12 mouse cellular contexts compared by ENCODE assay signal in the genomic region with DNA sequence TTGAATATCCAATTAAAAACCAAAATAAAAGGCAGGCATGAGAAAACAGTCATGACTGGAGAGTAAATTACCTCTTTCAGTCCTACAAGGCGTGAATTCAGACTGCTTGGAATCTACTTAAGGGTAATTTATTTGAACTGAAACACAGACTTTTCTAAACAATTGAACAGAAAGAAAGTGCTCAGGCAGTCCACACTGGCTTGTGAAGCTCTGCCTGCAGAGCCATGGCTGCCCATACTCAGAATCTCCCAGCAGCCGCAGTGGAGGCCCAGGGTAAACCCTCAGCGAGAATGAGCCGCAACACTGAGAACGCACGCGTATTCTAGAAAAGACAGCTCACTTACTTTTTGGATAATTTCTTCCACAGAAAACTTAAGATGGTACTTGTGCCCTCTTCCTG. TPM values are rescaled to one million over a fixed set of nuclear protein-coding genes. Genes with fewer than 3 reads are reported as not detected.
DNase-seq lines count a peak whose midpoint lies in the region; ATAC-seq and TF ChIP-seq lines count a peak whose summit lies in the region.
"Had no signal": no experiment of that assay in that cellular context is flagged by ENCODE, and none has a peak within 500 bp of the region (broad histone marks: within the 10 kb centered on the region; RNA-seq: fewer than 3 reads in every experiment).

No protein-coding gene starts in this region.

- no peaks in the 10 kb centered on the region; the same call in 1 of the 2 replicates for H3K27me3 ChIP-seq in forebrain, embryonic 13.5 days
- no peaks in the 10 kb centered on the region for H3K27me3 ChIP-seq in forebrain, embryonic 11.5 days (ENCODE audit: control insufficient read depth, insufficient read depth, low read length)
- no peaks in the 10 kb centered on the region for H3K27me3 ChIP-seq in hindbrain, postnatal 0 days (ENCODE audit: insufficient read depth, low read length)
- H3K27me3 ChIP-seq in neural tube, embryonic 12.5 days (replicated peaks): no peaks in the 10 kb centered on the region

- H3K9me3 ChIP-seq in forebrain, embryonic 13.5 days (replicated peaks): no peaks in the 10 kb centered on the region
- no peaks in the 10 kb centered on the region for H3K9me3 ChIP-seq in forebrain, embryonic 11.5 days (ENCODE audit: control insufficient read depth, low read length)
- no peaks in the 10 kb centered on the region for H3K9me3 ChIP-seq in hindbrain, postnatal 0 days (ENCODE audit: low read length)
- H3K9me3 ChIP-seq in neural tube, embryonic 12.5 days: no peaks in the 10 kb centered on the region

- no peak overlapping the region for H3K4me3 ChIP-seq in forebrain, embryonic 13.5 days
- H3K4me3 ChIP-seq in forebrain, embryonic 11.5 days (ENCODE audit: low read depth, low read length): no peak overlapping the region
- H3K4me3 ChIP-seq in left cerebral cortex, adult 2 months: peak overlapping the region; percentile 67; the same call in 1 of the 2 replicates
- H3K4me3 ChIP-seq in hindbrain, postnatal 0 days (ENCODE audit: low read length): peak overlapping the region; percentile 69; the same call in 1 of the 2 replicates
- no peak overlapping the region for H3K4me3 ChIP-seq in neural tube, embryonic 12.5 days

- intact Hi-C loops in left cerebral cortex, adult 2 months (cut with DNase I): no loop called here
- intact Hi-C loops in left cerebral cortex, postnatal 36 days (cut with DNase I): no loop called here

- H3K36me3 ChIP-seq in forebrain, embryonic 13.5 days (ENCODE audit: poor library complexity, severe bottlenecking): peaks cover 26% of the 10 kb centered on the region
- no peaks in the 10 kb centered on the region for H3K36me3 ChIP-seq in forebrain, embryonic 11.5 days (ENCODE audit: control insufficient read depth, insufficient read depth, low read length)
- H3K36me3 ChIP-seq in hindbrain, postnatal 0 days (ENCODE audit: insufficient read depth, low read length): peaks cover 13% of the 10 kb centered on the region
- peaks cover 24% of the 10 kb centered on the region for H3K36me3 ChIP-seq in neural tube, embryonic 12.5 days

- H3K4me2 ChIP-seq in forebrain, embryonic 13.5 days: peak overlapping the region; percentile 86
- H3K4me2 ChIP-seq in forebrain, embryonic 11.5 days (ENCODE audit: low read depth, low read length, severe bottlenecking): no peak overlapping the region
- peak overlapping the region; percentile 82 for H3K4me2 ChIP-seq in hindbrain, postnatal 0 days (ENCODE audit: low read depth, low read length)
- H3K4me2 ChIP-seq in neural tube, embryonic 12.5 days (replicated peaks): peak overlapping the region; percentile 86

- TF ChIP-seq CTCF in left cerebral cortex, adult 2 months (IDR thresholded peaks at IDR 0.05): no peak
- TF ChIP-seq CTCF in hindbrain, postnatal 0 days (IDR thresholded peaks at IDR 0.05; ENCODE audit: low read depth): no peak

- peak; percentile 36; the same call in 1 of the 2 replicates for ATAC-seq in forebrain, embryonic 13.5 days
- ATAC-seq in forebrain, embryonic 11.5 days (replicated peaks; ENCODE audit: low FRiP score): no peak; the same call in 1 of the 2 replicates
- no peak for ATAC-seq in hindbrain, postnatal 0 days
- ATAC-seq in neural tube, embryonic 12.5 days (ENCODE audit: low FRiP score, low read depth): peak; percentile 60; the same call in 1 of the 2 replicates
- ATAC-seq: inflammation-experienced regulatory T-cells, adult 6 months had no signal

- peaks cover 34% of the 10 kb centered on the region for H3K4me1 ChIP-seq in forebrain, embryonic 13.5 days
- H3K4me1 ChIP-seq in forebrain, embryonic 11.5 days (replicated peaks; ENCODE audit: control insufficient read depth, insufficient read depth, low read length): peaks cover 4% of the 10 kb centered on the region; the same call in 1 of the 2 replicates
- H3K4me1 ChIP-seq in hindbrain, postnatal 0 days (ENCODE audit: insufficient read depth, low read length): no peaks in the 10 kb centered on the region; the same call in 1 of the 2 replicates
- peaks cover 12% of the 10 kb centered on the region for H3K4me1 ChIP-seq in neural tube, embryonic 12.5 days

- no peak for DNase-seq in forebrain, embryonic 11.5 days (ENCODE audit: low spot score)
- DNase-seq in left cerebral cortex, adult 2 months (ENCODE audit: extremely low spot score in 1 of 2, low spot score in 2 of 2): no peak
- DNase-seq in left cerebral cortex, postnatal 36 days (ENCODE audit: low spot score in 2 of 2): no peak
- DNase-seq in hindbrain, postnatal 0 days (ENCODE audit: low spot score): no peak
- DNase-seq in B cell, adult 2 months: no peak
- DNase-seq in urinary bladder, postnatal 25 days (ENCODE audit: low spot score): no peak
- DNase-seq: right cerebral cortex, postnatal 4 days; thymus, postnatal 25 days had no signal

- WGBS in forebrain, embryonic 13.5 days: 42% methylated on average over 7 of the region's 7 CpGs
- WGBS in forebrain, embryonic 11.5 days: 65% methylated on average over 7 of the region's 7 CpGs
- 60% methylated on average over 7 of the region's 7 CpGs for WGBS in hindbrain, postnatal 0 days
- WGBS in neural tube, embryonic 12.5 days: 58% methylated on average over 7 of the region's 7 CpGs

- H3K27ac ChIP-seq in forebrain, embryonic 13.5 days: no peak overlapping the region
- H3K27ac ChIP-seq in forebrain, embryonic 11.5 days (ENCODE audit: low read depth, low read length): no peak overlapping the region
- H3K27ac ChIP-seq in left cerebral cortex, adult 2 months: no peak overlapping the region
- peak overlapping the region; percentile 81; the same call in 1 of the 2 replicates for H3K27ac ChIP-seq in hindbrain, postnatal 0 days
- H3K27ac ChIP-seq in neural tube, embryonic 12.5 days: peak overlapping the region; percentile 32; the same call in 1 of the 2 replicates

- no peak overlapping the region for H3K9ac ChIP-seq in forebrain, embryonic 13.5 days
- no peak overlapping the region for H3K9ac ChIP-seq in forebrain, embryonic 11.5 days (ENCODE audit: low read length)
- H3K9ac ChIP-seq in hindbrain, postnatal 0 days (replicated peaks; ENCODE audit: low read length): peak overlapping the region; percentile 40
- 0 out of 2 replicates have a peak overlapping the region, but pooled peaks have one; percentile 77 for H3K9ac ChIP-seq in neural tube, embryonic 12.5 days

RNA-seq across cellular contexts. Expression of a gene that starts 1.7 kb away (rescaled TPM):
- polyA plus RNA-seq in forebrain, embryonic 13.5 days (2015; fragmentation: Nextera tagmentation; extraction: Ambion mirVana): 54.2 and 60.0 TPM in 2 replicates
- polyA plus RNA-seq in forebrain, embryonic 11.5 days (2014; fragmentation: Nextera tagmentation; extraction: Ambion mirVana): 48.9 and 51.6 TPM in 2 replicates
- 10 to 100 TPM; 29.9 to 36.4 TPM for total RNA-seq in left cerebral cortex, adult 2 months (2021)
- total RNA-seq in left cerebral cortex, postnatal 36 days (2021): 10 to 100 TPM; 34.9 to 39.4 TPM
- total RNA-seq in hindbrain, postnatal 0 days (2014; rRNA removed): 71.7 and 78.3 TPM in 2 replicates
- 201 and 213 TPM in 2 replicates for polyA plus RNA-seq in hindbrain, postnatal 0 days (2015; fragmentation: Nextera tagmentation; extraction: Ambion mirVana)
- 202 and 218 TPM in 2 replicates for polyA plus RNA-seq in neural tube, embryonic 12.5 days (2016; fragmentation: Nextera tagmentation; extraction: Ambion mirVana)

RNA-seq across cellular contexts. Expression of a gene that starts 32.1 kb away (rescaled TPM):
- 38.2 and 39.3 TPM in 2 replicates for polyA plus RNA-seq in forebrain, embryonic 13.5 days (2015; fragmentation: Nextera tagmentation; extraction: Ambion mirVana)
- polyA plus RNA-seq in forebrain, embryonic 11.5 days (2014; fragmentation: Nextera tagmentation; extraction: Ambion mirVana): 49.9 and 52.7 TPM in 2 replicates
- 10 to 100 TPM; 41.9 to 57.5 TPM for total RNA-seq in left cerebral cortex, adult 2 months (2021)
- 10 to 100 TPM; 50.9 to 52.1 TPM for total RNA-seq in left cerebral cortex, postnatal 36 days (2021)
- 27.8 and 30.5 TPM in 2 replicates for total RNA-seq in hindbrain, postnatal 0 days (2014; rRNA removed)
- polyA plus RNA-seq in hindbrain, postnatal 0 days (2015; fragmentation: Nextera tagmentation; extraction: Ambion mirVana): 25.1 and 26.7 TPM in 2 replicates
- 37.3 and 40.1 TPM in 2 replicates for polyA plus RNA-seq in neural tube, embryonic 12.5 days (2016; fragmentation: Nextera tagmentation; extraction: Ambion mirVana)

RNA-seq across cellular contexts. Expression of a gene that starts 53.3 kb away (rescaled TPM):
- polyA plus RNA-seq in forebrain, embryonic 13.5 days (2015; fragmentation: Nextera tagmentation; extraction: Ambion mirVana): 0.53 and 0.74 TPM in 2 replicates
- polyA plus RNA-seq in forebrain, embryonic 11.5 days (2014; fragmentation: Nextera tagmentation; extraction: Ambion mirVana): 0.27 and 0.37 TPM in 2 replicates
- total RNA-seq in left cerebral cortex, adult 2 months (2021): 1 to 10 TPM; 1.5 to 1.7 TPM
- total RNA-seq in left cerebral cortex, postnatal 36 days (2021): 1 to 10 TPM; 1.9 to 2.0 TPM
- 0.40 and 0.58 TPM in 2 replicates for total RNA-seq in hindbrain, postnatal 0 days (2014; rRNA removed)
- polyA plus RNA-seq in hindbrain, postnatal 0 days (2015; fragmentation: Nextera tagmentation; extraction: Ambion mirVana): 2.7 and 3.4 TPM in 2 replicates
- polyA plus RNA-seq in neural tube, embryonic 12.5 days (2016; fragmentation: Nextera tagmentation; extraction: Ambion mirVana): 1.4 and 1.8 TPM in 2 replicates
- polyA plus RNA-seq: inflammation-experienced regulatory T-cells, adult 6 months; myocyte had no signal

Comparison
In these comparisons a context has a peak if more than half of its experiments do, and no peak if none do; other contexts are left out.
1. ATAC-seq: peak in forebrain, embryonic 13.5 days (single experiment) and neural tube, embryonic 12.5 days (single experiment); none in forebrain, embryonic 11.5 days (single experiment) and hindbrain, postnatal 0 days (single experiment).
2. H3K27ac ChIP-seq: peak in hindbrain, postnatal 0 days (single experiment) and neural tube, embryonic 12.5 days (single experiment); none in forebrain, embryonic 13.5 days (single experiment), forebrain, embryonic 11.5 days (single experiment) and left cerebral cortex, adult 2 months (single experiment).
3. H3K4me3 ChIP-seq: peak in left cerebral cortex, adult 2 months (single experiment) and hindbrain, postnatal 0 days (single experiment); none in forebrain, embryonic 13.5 days (single experiment), forebrain, embryonic 11.5 days (single experiment) and neural tube, embryonic 12.5 days (single experiment).
4. H3K9ac ChIP-seq: peak in hindbrain, postnatal 0 days (single experiment) and neural tube, embryonic 12.5 days (single experiment); none in forebrain, embryonic 13.5 days (single experiment) and forebrain, embryonic 11.5 days (single experiment).